Mouse (Mus musculus) kidney, postnatal 10 days (tissue): ENCODE results near the gene Dennd4c.
A peak's percentile ranks its signal among the peaks of the same experiment; 100 is the strongest.

Source experiments
- DNase-seq: peaks from one replicate; pipeline ENCODE4 v3.0.0; 2021; ENCODE audit warnings: mixed read lengths

Gene Dennd4c

DNA sequence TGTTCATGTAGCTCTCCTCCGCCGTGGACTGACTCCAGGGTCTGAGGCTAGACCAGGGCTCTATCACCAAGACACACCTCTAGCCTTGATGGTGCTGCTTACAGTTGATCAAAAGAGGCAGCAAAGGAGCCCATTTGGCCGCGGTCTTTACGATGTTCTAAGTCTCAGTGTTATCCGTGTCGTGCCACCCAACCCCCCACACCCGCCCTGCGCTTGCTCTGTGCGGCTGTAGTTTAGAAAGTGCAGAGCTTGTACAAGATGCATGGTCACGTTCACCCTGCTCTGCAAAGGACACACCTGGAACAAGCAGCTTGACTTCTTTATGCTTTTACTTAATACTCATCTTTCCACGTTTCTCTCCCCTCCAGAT, 137.4 kb downstream of the Dennd4c start:
- DNase-seq = no peak

DNA sequence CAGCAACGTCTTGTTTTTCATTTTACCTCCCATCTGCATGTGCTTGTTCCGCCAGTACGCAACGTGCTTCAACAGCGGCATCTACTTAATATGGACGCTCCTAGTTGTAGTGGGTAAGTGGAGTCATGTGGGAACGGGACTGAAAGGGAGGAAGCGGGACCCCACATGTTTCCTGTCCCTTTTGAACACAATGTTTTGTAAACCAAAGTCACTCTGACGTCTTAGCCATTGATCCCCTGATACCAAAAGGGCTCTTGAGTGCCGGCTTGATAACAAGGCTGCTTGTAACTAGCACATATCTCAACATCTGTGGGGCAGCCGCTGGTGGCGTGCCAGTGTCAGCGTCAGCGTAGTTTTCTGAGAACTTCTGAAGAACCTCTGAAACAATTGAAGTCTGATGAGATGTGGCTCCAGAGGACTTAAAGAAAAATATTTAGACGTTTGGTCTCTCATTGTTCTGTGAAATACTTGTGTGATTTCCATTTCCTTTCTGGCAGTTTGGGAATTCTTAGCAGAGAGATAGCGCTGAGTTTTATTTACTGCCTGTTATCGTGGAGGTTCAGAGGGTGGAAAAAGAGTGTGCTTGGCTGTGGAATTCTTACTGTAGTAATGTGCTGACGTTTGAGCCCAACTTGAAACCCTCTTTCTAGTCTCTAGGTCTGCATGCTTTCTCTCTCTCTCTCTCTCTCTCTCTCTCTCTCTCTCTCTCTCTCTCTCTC, 138.0 kb downstream of the Dennd4c start:
- peak; percentile 74 for DNase-seq

DNA sequence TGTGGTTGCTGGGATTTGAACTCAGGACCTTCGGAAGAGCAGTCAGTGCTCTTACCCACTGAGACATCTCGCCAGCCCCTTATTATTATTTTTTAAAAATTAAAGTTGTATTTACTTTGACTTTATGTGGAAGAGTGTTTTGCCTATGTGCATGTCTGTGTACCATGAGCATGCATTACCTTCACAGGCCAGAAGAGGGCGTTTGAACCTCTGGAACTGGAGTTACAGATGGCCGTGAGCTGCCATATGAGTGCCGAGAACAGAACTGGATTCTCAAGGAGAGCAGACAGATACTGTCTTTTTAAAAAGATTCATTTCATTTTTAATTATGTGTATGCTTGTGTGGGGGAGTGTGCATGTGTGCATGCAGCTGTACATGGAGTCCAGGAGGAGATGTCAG, 139.5 kb downstream of the Dennd4c start:
- no peak for DNase-seq

DNA sequence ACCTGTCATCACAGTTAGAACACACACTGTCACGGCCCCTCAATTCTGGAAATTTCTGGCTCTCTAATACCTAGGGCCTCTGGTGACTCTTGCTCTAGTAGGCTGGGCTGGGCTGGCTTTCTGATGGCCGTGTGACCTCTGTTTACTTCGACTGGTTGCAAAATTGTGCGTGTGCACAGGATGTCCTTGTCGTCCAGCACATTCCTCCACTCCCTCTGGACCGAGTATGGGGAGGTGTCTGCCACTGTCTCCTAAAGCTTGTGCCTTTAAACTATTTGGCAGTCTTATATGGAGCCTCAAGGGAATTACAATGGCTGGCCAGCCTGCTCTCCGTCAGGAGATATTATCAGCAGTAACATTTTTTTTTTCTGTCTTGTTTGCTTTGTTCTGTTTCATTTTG, 149.1 kb downstream of the Dennd4c start:
- no peak for DNase-seq

DNA sequence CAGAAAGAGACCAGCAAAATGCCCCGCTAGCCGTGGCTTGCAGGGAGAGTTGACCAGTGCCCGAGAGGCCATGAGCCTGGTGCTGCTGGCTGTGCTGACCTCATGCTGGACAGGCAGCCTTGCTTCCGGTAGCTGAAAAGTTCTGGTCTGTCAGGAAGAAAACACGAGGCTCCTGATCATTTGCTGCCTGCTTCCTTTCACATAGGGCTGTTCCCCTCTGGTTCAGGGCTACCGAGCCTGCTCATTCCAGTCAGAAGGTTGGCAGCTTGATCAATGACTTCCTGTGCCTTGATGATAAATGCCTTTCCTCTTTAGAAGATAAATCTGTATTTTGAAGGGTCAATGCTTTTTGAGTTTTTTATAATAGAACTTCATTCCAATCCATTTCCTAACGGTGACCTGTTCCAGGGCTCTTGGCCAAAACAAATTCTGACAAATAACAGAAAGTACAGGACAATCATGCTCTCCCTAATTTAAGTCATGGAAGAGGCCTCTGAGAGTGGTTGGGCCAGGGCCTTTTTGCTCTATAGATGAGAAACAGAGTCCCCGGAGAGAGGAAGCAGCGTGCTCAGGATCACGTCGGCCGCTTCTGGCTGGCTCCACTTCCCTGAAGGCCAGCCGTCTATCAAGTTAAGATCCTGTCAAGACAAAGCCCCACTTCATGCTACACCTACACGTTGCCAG, 150.6 kb downstream of the Dennd4c start:
- DNase-seq = peak; percentile 72
